Mouse (Mus musculus) heart, postnatal 0 days (tissue): ENCODE results near the gene Fxyd2.

ENCODE experiments used
- CTCF ChIP-seq: IDR thresholded peaks from 2 replicates; pipeline ENCODE4 v1.5.1; 2016; ENCODE audit warnings: antibody characterized with exemption, control low read depth, low read depth
- EP300 ChIP-seq: IDR thresholded peaks from 2 replicates; pipeline ENCODE4 v1.6.1; 2016; ENCODE audit warnings: antibody characterized with exemption, low read depth

DNA sequence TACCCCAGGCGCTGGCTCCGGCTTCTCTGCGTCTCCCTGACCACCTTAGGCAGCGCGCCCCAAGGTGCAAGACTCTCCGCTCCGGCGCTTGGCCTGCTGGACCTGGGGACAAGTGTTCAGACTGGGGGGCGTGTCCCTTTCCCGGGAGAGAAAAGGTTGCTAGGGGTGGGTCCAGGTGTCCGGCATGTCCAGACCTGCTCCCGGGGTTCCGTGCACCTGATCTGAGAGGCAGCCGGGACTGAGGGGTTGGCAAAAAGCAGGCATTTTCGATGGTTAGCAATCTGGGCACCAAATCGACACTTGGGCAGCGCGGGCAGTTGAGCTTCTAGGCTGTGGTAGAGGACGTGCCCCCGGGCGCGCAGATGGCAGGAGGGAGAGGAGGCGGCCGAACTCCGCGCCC lies 31.7 kb downstream of the Fxyd2 start:
- TF ChIP-seq EP300 (no peak), CTCF (no peak)
